In the genomic region with DNA sequence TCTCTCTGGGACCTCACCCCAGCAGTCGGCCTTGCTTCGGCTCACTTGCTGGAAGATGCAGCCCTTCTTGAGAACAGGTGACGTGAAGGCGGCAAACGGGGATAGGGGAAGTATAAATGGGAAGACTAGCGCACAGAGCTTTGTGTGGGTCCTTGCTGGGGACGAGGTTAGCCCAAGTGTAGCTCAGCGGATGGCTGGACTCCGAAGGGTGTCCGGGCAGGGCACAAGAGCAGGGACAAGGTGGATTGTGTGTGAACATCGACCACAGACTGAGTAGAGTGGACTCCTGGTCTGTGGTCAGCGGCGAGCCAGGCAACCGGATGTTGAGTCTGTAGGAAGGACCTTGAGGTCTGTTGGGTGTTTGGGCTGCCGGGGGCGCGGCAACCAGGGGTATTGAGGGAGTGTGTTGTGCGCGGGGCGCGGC, we compare ENCODE assay signal across 15 mouse cellular contexts. TPM values are rescaled to one million over a fixed set of nuclear protein-coding genes. Genes with fewer than 3 reads are reported as not detected.
DNase-seq lines count a peak whose midpoint lies in the region; ATAC-seq lines count a peak whose summit lies in the region.
"Had no signal": no experiment of that assay in that cellular context is flagged by ENCODE, and none has a peak within 500 bp of the region (broad histone marks: within the 10 kb centered on the region; RNA-seq: fewer than 3 reads in every experiment).

No protein-coding gene starts in this region.

- 0 out of 2 replicates have a peak overlapping the region, but pooled peaks have one; percentile 12 for H3K4me3 ChIP-seq in intestine, embryonic 14.5 days (ENCODE audit: low read depth, low read length)
- H3K4me3 ChIP-seq in intestine, embryonic 16.5 days (ENCODE audit: low read length): no peak overlapping the region
- no peak overlapping the region for H3K4me3 ChIP-seq in embryonic facial prominence, embryonic 10.5 days
- H3K4me3 ChIP-seq: midbrain, embryonic 15.5 days had no signal

- H3K36me3 ChIP-seq in intestine, embryonic 14.5 days (ENCODE audit: control insufficient read depth, insufficient read depth, low read length): no peaks in the 10 kb centered on the region
- no peaks in the 10 kb centered on the region for H3K36me3 ChIP-seq in intestine, embryonic 16.5 days (ENCODE audit: control insufficient read depth, insufficient read depth, low read length)
- no peaks in the 10 kb centered on the region for H3K36me3 ChIP-seq in embryonic facial prominence, embryonic 10.5 days (replicated peaks)
- H3K36me3 ChIP-seq: midbrain, embryonic 15.5 days had no signal

- no peaks in the 10 kb centered on the region for H3K9me3 ChIP-seq in intestine, embryonic 14.5 days (ENCODE audit: control insufficient read depth, low read length)
- H3K9me3 ChIP-seq in intestine, embryonic 16.5 days (ENCODE audit: control insufficient read depth, low read length): no peaks in the 10 kb centered on the region
- H3K9me3 ChIP-seq in embryonic facial prominence, embryonic 10.5 days: no peaks in the 10 kb centered on the region
- H3K9me3 ChIP-seq: midbrain, embryonic 15.5 days had no signal

- no peaks in the 10 kb centered on the region for H3K4me1 ChIP-seq in intestine, embryonic 14.5 days (replicated peaks; ENCODE audit: control insufficient read depth, insufficient read depth, low read length)
- H3K4me1 ChIP-seq in intestine, embryonic 16.5 days (ENCODE audit: control insufficient read depth, insufficient read depth, low read length): peaks cover 5% of the 10 kb centered on the region; the same call in 1 of the 2 replicates
- no peaks in the 10 kb centered on the region for H3K4me1 ChIP-seq in embryonic facial prominence, embryonic 10.5 days
- H3K4me1 ChIP-seq: midbrain, embryonic 15.5 days had no signal

- DNase-seq in intestine, embryonic 14.5 days (ENCODE audit: low spot score): peak; percentile 74
- DNase-seq in 416B (ENCODE audit: low read depth): peak; percentile 71
- DNase-seq in embryonic facial prominence, embryonic 10.5 days (ENCODE audit: low spot score): peak; percentile 57
- peak; percentile 74 to 83 for DNase-seq in kidney, postnatal 4 days
- DNase-seq in heart, adult 18-20 months: no peak
- no peak for DNase-seq in cerebellum, postnatal 10 days
- DNase-seq in ovary, adult 18-20 months (ENCODE audit: low spot score): no peak
- DNase-seq: cerebellum, postnatal 36 days; gastrocnemius, postnatal 14 days; liver, postnatal 0 days had no signal

- 1% methylated on average over 21 of the region's 21 CpGs for WGBS in intestine, embryonic 14.5 days
- WGBS in intestine, embryonic 16.5 days: 3% methylated on average over 21 of the region's 21 CpGs
- 1% methylated on average over 21 of the region's 21 CpGs for WGBS in embryonic facial prominence, embryonic 10.5 days

- no peak overlapping the region for H3K9ac ChIP-seq in intestine, embryonic 14.5 days (ENCODE audit: low read length)
- H3K9ac ChIP-seq in intestine, embryonic 16.5 days (ENCODE audit: low read depth, low read length): no peak overlapping the region
- H3K9ac ChIP-seq: liver, postnatal 0 days; midbrain, embryonic 15.5 days had no signal

- H3K4me2 ChIP-seq in intestine, embryonic 14.5 days (ENCODE audit: low read length): peak overlapping the region; percentile 36
- no peak overlapping the region for H3K4me2 ChIP-seq in intestine, embryonic 16.5 days (ENCODE audit: low read depth, low read length)
- H3K4me2 ChIP-seq: midbrain, embryonic 15.5 days had no signal

- no peak for ATAC-seq in intestine, embryonic 14.5 days (replicated peaks; ENCODE audit: low FRiP score, low TSS enrichment, low read depth)
- ATAC-seq in intestine, embryonic 16.5 days: no peak
- ATAC-seq: inflammation-experienced regulatory T-cells, adult 6 months; liver, postnatal 0 days; midbrain, embryonic 15.5 days had no signal

- H3K27me3 ChIP-seq in intestine, embryonic 14.5 days (replicated peaks; ENCODE audit: control insufficient read depth, insufficient read depth, low read length): peaks cover 100% of the 10 kb centered on the region
- peaks cover 90% of the 10 kb centered on the region for H3K27me3 ChIP-seq in intestine, embryonic 16.5 days (replicated peaks; ENCODE audit: control insufficient read depth, insufficient read depth, low read length)
- H3K27me3 ChIP-seq in embryonic facial prominence, embryonic 10.5 days (replicated peaks; ENCODE audit: low read depth, poor library complexity, severe bottlenecking): peaks cover 100% of the 10 kb centered on the region

- H3K27ac ChIP-seq in intestine, embryonic 14.5 days (ENCODE audit: low read depth): no peak overlapping the region
- no peak overlapping the region for H3K27ac ChIP-seq in intestine, embryonic 16.5 days (ENCODE audit: low read length)
- no peak overlapping the region for H3K27ac ChIP-seq in embryonic facial prominence, embryonic 10.5 days (replicated peaks)
- H3K27ac ChIP-seq: midbrain, embryonic 15.5 days had no signal

RNA-seq across cellular contexts. Expression of a gene that starts 0.5 kb away (rescaled TPM):
- 1.7 and 1.9 TPM in 2 replicates for polyA plus RNA-seq in intestine, embryonic 14.5 days (2014; fragmentation: Nextera tagmentation; extraction: Ambion mirVana)
- 0.49 and 0.76 TPM in 2 replicates for polyA plus RNA-seq in intestine, embryonic 16.5 days (2015; fragmentation: Nextera tagmentation; extraction: Ambion mirVana)
- polyA plus RNA-seq in embryonic facial prominence, embryonic 10.5 days (2016; fragmentation: Nextera tagmentation; extraction: Ambion mirVana): not detected in 2 replicates
- total RNA-seq in heart, adult 18-20 months (2021): not detected
- total RNA-seq: left cerebral cortex, adult 18-20 months had no signal
- polyA plus RNA-seq: heart, embryonic 16.5 days; inflammation-experienced regulatory T-cells, adult 6 months; liver, postnatal 0 days; midbrain, embryonic 15.5 days had no signal

RNA-seq across cellular contexts. Expression of a gene that starts 8.5 kb away (rescaled TPM):
- polyA plus RNA-seq in intestine, embryonic 14.5 days (2014; fragmentation: Nextera tagmentation; extraction: Ambion mirVana): 12.2 and 14.1 TPM in 2 replicates
- 6.8 and 7.2 TPM in 2 replicates for polyA plus RNA-seq in intestine, embryonic 16.5 days (2015; fragmentation: Nextera tagmentation; extraction: Ambion mirVana)
- 0.07 and 0.18 TPM in 2 replicates for polyA plus RNA-seq in embryonic facial prominence, embryonic 10.5 days (2016; fragmentation: Nextera tagmentation; extraction: Ambion mirVana)
- total RNA-seq in heart, adult 18-20 months (2021): under 1 TPM in 1 of 2 experiments, not detected in 1; 0.18 TPM
- total RNA-seq: left cerebral cortex, adult 18-20 months had no signal
- polyA plus RNA-seq: inflammation-experienced regulatory T-cells, adult 6 months; liver, postnatal 0 days; midbrain, embryonic 15.5 days had no signal

RNA-seq across cellular contexts. Expression of a gene that starts 9.1 kb away (rescaled TPM):
- polyA plus RNA-seq in intestine, embryonic 14.5 days (2014; fragmentation: Nextera tagmentation; extraction: Ambion mirVana): 2.6 and 3.1 TPM in 2 replicates
- polyA plus RNA-seq in intestine, embryonic 16.5 days (2015; fragmentation: Nextera tagmentation; extraction: Ambion mirVana): 1.1 and 1.3 TPM in 2 replicates
- polyA plus RNA-seq in embryonic facial prominence, embryonic 10.5 days (2016; fragmentation: Nextera tagmentation; extraction: Ambion mirVana): not detected in 2 replicates
- total RNA-seq in heart, adult 18-20 months (2021): not detected
- total RNA-seq: left cerebral cortex, adult 18-20 months had no signal
- polyA plus RNA-seq: heart, embryonic 16.5 days; inflammation-experienced regulatory T-cells, adult 6 months; liver, postnatal 0 days; midbrain, embryonic 15.5 days had no signal

RNA-seq across cellular contexts. Expression of a gene that starts 14.7 kb away (rescaled TPM):
- 9.5 and 11.9 TPM in 2 replicates for polyA plus RNA-seq in intestine, embryonic 14.5 days (2014; fragmentation: Nextera tagmentation; extraction: Ambion mirVana)
- 4.5 and 4.9 TPM in 2 replicates for polyA plus RNA-seq in intestine, embryonic 16.5 days (2015; fragmentation: Nextera tagmentation; extraction: Ambion mirVana)
- polyA plus RNA-seq in embryonic facial prominence, embryonic 10.5 days (2016; fragmentation: Nextera tagmentation; extraction: Ambion mirVana): not detected in 2 replicates
- total RNA-seq in heart, adult 18-20 months (2021): not detected
- total RNA-seq: left cerebral cortex, adult 18-20 months had no signal
- polyA plus RNA-seq: heart, embryonic 16.5 days; liver, postnatal 0 days; midbrain, embryonic 15.5 days had no signal

RNA-seq across cellular contexts. Expression of a gene that starts 21.5 kb away (rescaled TPM):
- polyA plus RNA-seq in intestine, embryonic 14.5 days (2014; fragmentation: Nextera tagmentation; extraction: Ambion mirVana): 0.11 TPM in 2 replicates
- polyA plus RNA-seq in intestine, embryonic 16.5 days (2015; fragmentation: Nextera tagmentation; extraction: Ambion mirVana): 0.06 TPM in 1 of 2 replicates, not detected in the other
- not detected in 2 replicates for polyA plus RNA-seq in embryonic facial prominence, embryonic 10.5 days (2016; fragmentation: Nextera tagmentation; extraction: Ambion mirVana)
- total RNA-seq in heart, adult 18-20 months (2021): not detected
- total RNA-seq: left cerebral cortex, adult 18-20 months had no signal
- polyA plus RNA-seq: heart, embryonic 16.5 days; inflammation-experienced regulatory T-cells, adult 6 months; liver, postnatal 0 days; midbrain, embryonic 15.5 days had no signal

Comparison
In these comparisons a context has a peak if more than half of its experiments do, and no peak if none do; other contexts are left out.
1. DNase-seq: peak in intestine, embryonic 14.5 days (single experiment), 416B (single experiment), embryonic facial prominence, embryonic 10.5 days (single experiment) and kidney, postnatal 4 days (2 of 2); none in heart, adult 18-20 months (0 of 2), cerebellum, postnatal 10 days (0 of 2) and ovary, adult 18-20 months (single experiment).